Mouse (Mus musculus): ENCODE data around the gene Rassf3.

The Rassf3 gene

DNA sequence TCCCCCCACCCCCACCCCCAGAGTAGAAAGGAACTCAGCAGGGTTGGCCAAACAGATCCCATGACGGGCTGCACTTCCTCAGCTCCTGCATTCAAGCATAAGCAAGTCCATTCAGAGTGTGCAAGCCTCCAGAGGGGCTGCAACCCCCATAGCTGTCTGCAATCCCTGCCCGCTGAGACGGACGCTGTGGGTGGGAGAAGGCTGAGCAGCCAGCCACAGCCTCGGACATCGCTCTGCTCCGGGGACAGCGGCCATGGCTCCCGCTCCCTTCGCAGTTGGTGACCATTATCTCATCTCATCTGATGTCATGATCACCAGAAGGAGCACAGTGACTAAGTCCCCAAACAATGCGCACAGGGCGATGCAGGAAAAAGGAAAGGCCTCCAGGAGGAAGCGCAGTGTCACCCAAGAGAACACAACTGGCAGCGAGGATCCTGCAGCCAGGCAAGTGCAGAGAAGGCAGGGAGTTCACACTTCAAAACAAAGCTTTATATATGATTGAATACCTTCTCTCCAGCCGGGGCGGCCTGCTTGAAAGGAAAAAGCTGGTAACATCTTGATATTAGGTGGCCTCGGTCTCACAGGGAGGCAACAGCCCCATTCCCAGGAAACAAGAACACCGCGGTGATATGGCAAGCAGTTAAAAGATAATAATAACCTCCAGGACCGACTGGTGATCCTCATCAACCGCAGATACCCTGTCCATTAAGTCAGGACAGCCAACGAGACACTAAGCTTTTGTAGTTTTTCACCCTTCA, 14.6 kb downstream of the Rassf3 start:
- DNase-seq (ENCODE audit: low spot score in 2 of 2), result no peak

DNA sequence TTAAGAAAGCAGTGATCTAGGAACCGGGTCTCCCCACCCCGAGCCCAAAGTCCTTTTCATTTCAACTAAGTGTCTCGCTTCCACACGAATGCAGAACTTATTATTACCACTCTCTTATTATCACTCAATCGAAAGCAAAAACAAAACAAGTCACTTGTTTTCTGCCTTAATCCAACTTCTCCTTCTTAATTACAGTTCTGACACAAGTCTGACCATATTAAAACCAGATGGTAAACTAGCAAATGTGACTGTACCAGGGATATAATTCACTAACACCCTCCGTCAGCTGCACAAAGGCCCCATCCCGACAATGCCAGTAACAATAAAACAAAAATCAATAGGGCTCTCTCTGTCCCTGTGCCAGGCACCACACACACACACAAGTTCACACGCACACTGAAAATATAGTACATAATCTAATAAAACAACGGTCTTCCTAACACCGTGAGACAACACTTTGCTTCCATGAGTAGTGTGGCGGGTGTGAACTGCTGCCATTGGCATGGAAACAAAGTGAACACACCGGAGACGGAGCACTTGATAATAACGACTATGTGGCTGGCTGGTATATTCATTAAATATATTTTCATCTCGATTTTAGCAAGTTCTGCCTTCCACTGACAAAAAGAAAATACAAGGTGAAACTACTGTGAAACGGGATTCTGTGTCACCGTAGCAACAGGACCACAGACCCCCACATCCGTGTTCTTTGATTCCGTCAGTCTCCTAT, 16.9 kb downstream of the Rassf3 start:
- DNase-seq (ENCODE audit: low spot score in 2 of 2), result no peak

GRCm38 (mm10) chr10:121458408-121458807, 17.7 kb downstream of the Rassf3 start:
- no peak for DNase-seq (ENCODE audit: low spot score in 2 of 2)

DNA sequence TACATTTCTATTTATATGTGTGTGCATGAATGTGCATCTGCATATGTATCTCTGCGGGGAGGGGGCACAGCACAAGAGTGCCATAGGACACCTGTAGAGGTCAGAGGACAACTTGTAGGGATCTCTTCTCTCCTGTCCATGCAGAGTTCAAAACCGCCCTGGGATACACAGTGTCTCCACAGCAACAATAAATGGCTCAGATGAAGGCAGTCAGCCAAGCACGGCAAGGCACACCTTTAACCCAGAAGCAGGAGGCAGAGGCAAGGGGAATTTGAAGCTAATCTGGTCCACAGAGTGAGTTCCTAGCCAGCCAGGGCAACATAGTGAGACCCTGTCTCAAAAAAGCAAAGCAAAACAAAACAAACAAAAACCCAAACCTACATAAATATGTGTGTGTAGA, 18.8 kb downstream of the Rassf3 start:
- DNase-seq (ENCODE audit: low spot score in 2 of 2), result no peak

DNA sequence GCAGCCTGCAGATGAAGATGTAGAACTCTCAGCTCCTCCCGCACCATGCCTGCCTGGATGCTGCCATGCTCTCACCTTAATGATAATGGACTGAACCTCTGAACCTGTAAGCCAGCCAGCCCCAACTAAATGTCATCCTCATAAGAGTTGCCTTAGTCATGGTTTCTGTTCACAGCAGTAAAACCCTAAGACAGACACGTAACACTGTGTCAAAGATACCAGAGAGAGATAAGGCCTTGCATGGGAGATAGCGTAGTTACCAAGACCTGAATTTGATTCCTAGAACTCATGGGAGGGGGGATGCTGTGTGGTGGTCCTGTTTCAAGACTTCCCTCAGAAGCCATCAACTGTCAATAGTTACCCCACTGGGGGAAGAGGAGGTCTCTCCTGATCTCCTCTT, 20.6 kb downstream of the Rassf3 start:
- no peak for DNase-seq (ENCODE audit: low spot score in 2 of 2)

DNA sequence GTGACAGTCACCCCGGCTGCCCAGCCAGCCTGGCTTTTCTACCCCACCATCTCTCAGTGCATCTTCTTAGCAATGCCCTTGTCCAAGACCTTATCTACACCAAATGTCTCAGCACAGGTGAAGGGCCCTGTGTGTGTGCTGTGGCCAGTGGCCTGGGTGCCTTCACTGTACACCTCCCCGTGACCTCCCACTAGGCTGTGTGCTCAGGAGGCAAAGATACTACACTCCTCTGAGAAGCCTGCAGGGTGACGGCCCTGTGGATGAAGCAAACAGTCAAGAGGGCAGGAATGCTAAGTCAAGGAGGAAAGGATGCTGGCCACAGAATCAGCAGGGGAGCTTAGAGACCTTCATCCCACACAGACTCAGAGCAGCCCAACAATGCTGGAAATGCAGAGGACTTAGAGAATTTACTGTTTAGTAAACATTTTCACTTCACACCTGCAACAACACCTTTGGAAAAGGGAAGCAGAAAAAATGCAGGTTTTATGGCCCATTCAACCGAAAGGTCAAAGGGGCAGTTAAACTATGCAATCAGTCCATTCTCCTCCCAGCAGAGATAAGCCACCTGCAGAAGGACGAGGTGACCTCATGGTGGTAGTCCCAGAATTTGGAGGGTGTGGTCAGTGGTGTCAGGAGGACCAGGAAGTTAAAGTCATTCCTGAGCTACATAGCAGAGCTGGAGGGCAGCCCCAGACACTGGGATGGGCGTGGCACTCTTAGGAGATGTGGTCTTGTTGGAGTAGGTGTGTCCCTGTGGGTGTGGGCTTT, 21.3 kb downstream of the Rassf3 start:
- no peak for DNase-seq (ENCODE audit: low spot score in 2 of 2)

GRCm38 (mm10) chr10:121454033-121454432, 22.1 kb downstream of the Rassf3 start:
- no peak for DNase-seq (ENCODE audit: low spot score in 2 of 2)

- no peak for DNase-seq (ENCODE audit: low spot score in 2 of 2)
These were observed 30.3 kb downstream of the Rassf3 start for GRCm38 (mm10) chr10:121445808-121446207.

GRCm38 (mm10) chr10:121444198-121444597, 31.9 kb downstream of the Rassf3 start:
- DNase-seq (ENCODE audit: low spot score in 2 of 2), result no peak

- no peak for DNase-seq (ENCODE audit: low spot score in 2 of 2)
These were observed 32.4 kb downstream of the Rassf3 start for GRCm38 (mm10) chr10:121443791-121444190.

GRCm38 (mm10) chr10:121439310-121439731, 36.8 kb downstream of the Rassf3 start:
- no peak for DNase-seq (ENCODE audit: low spot score in 2 of 2)

GRCm38 (mm10) chr10:121438109-121438508, 38.0 kb downstream of the Rassf3 start:
- DNase-seq (ENCODE audit: low spot score in 2 of 2), result no peak

DNA sequence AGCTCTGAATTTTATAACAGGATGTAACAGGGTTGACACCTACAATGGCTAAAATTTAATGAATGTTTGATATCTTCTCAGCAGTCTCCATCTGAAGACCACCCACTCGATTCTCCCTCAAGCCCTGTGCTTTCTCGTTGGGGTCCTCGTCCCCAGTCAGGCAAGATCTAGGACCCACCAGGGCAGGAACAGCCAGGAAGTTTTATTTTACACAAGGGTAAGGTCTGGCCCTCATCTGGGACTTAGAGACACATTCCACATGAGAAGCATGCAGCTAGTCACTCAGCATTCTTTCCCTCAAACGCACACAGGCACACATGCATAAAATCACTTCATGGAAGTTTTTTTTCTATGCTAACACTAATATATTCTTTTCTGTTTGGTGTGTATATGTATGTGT, 39.5 kb downstream of the Rassf3 start:
- DNase-seq (ENCODE audit: low spot score in 2 of 2), result no peak

- no peak for DNase-seq (ENCODE audit: low spot score in 2 of 2)
These were observed 39.9 kb downstream of the Rassf3 start for GRCm38 (mm10) chr10:121436258-121436645.

DNA sequence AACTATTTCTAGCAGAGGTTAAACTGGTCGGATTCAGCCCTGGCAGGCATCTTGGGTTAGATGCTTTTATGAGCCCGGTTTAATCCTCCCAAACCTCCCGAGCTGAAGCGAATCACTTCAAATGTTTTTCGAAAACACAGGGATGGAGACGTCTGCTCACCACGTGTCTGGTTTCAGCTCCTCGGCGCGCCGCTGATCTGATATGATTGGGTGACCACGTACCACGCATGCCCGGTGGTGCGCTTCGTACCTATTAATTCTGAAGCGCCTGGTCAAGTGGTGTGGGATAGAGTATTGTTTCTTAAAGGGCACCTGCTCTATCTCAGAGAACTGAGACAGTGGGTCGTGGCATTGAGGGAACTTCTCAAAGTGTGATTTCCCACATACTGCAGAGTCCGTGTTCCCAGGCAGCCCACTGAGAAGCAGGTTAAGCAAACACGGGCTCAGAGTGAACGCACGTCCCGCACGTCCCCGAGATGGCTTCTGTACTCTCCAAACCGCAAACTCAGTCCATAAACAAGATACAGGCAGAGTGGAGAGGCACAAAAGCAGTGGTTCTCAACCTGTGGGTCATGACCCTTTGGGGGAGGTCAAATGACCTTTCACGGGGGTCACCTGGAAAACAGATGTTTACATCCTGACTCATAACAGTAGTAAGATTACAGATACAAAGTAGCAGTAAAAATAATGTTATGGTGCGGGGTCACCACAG, 40.4 kb downstream of the Rassf3 start:
- DNase-seq (ENCODE audit: low spot score in 2 of 2), result no peak

DNA sequence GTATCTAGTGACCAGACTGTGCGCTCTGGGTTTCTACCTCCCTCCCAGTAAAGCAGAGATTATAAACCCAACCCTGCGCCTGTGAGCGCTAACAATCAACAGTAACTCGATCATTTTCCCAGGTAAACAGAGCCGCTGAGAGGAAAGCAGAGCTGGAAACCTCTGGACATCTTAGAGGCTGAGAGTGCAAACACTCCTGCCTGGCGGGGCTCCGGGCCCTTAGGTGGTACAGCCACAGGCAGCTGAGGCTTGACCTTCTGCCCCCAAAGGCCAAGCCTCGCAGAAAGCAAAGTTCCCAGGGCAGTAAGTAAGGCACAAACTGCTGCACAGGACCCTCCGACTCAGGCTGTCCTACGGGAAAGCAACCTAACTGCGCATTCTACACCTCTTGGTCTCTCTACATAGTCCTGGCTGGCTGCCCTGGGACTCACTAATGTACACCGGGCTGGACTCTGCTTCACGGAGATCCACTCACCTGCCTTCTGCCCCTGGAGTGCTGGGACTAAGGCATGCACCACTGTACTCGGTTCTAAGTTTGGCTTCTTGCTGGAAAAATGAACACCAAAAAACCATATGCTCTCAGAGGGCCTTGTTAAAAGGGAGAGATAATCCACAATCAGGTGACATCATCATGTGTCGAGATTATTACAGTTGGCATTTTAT, 41.6 kb downstream of the Rassf3 start:
- DNase-seq (ENCODE audit: low spot score in 2 of 2), result no peak

- no peak for DNase-seq (ENCODE audit: low spot score in 2 of 2)
These were observed 43.4 kb downstream of the Rassf3 start for GRCm38 (mm10) chr10:121432635-121433280.

DNA sequence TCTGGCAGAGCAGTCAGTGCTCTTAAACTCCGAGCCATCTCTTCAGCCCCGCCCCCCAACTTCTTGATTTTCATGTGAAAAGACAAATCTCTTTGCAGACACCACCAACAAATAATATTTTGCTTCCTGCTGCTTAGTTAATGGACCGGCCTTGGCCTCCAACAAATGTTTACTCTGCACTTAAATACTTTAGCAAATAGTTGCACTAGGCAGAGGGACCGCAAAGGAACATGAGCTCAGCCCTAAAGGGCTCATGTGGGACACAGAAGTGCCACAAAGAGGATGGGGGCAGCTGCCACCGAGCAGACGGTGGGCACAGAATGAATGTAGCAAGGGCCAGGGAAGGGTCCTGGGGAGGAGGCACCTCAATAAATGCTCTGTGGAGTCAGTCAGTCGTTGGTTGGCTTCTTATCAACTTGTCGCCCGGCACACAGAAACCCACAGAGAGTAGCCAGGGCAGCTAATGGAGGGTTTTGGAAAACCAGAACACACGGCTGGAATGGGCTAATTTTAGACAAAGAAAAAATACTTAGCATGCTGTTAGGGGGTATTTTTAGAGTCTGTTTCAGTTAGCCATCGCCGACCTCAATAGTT, 44.0 kb downstream of the Rassf3 start:
- no peak for DNase-seq (ENCODE audit: low spot score in 2 of 2)

DNA sequence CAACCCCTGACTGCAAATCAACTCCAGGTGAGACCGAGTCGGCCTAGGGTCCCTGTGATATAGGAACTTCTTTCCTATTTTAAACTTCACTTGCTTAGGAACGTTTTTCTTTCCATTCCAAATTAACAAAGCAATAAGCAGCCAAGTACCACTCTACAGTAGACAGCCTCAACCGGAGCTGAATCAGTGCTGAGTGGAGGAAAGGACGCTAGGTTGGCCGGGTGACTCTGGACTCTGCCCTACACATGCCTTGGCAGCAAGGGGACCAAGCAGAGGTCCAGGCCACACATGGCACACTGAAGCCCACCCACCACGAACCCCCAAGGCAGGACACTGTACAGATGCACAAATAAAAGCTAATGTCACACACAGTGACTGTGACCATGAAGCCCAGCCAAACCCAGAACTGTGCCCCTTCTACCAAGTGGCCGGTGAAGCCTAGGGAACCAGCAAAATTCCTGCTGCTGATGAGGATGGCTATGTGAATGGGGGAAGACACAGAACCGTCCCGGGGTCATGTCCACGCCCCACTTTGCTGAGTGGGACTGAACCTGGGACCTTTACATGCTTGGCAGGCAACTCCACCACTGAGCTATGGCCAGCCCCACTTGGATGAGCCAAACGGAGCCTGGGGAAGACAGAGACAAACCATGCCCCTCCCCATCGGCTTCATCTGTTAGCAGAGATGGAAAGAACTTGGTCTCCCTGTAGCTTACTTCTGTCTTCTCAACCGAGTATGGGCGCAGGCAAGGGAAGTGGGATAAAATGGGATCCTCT, 45.2 kb downstream of the Rassf3 start:
- no peak for DNase-seq (ENCODE audit: low spot score in 2 of 2)
